Mouse (Mus musculus) MEL (cell line): ENCODE results near the gene Rpl11. TPM values are rescaled to one million over a fixed set of nuclear protein-coding genes. Genes with fewer than 3 reads are reported as not detected.

Experiments
- DNase-seq: peaks from one replicate; pipeline ENCODE4 v3.0.0; 2011; ENCODE audit warnings: low read depth, low spot score
- H3K27ac ChIP-seq: 2 replicates; pipeline ENCODE4 v1.5.1; 2012; ENCODE audit warnings: low read depth, mild to moderate bottlenecking, control low read depth, low read length, moderate library complexity; ENCODE audit not compliant: control insufficient read depth
- H3K27me3 ChIP-seq, 2 experiments: fragments of 150-350 bp in 1 of 2; sonication (generic) in 1 of 2; 2 replicates each; pipeline ENCODE4 v1.6.1; 2012; ENCODE audit warnings: low read length in 2 of 2, mild to moderate bottlenecking in 2 of 2, improper control_type of control experiment in 1 of 2, moderate library complexity in 1 of 2; ENCODE audit not compliant: insufficient read depth in 2 of 2, control insufficient read depth in 1 of 2
- H3K36me3 ChIP-seq, 2 experiments: 2 replicates each; pipeline ENCODE4 v1.6.1; 2012 to 2014; ENCODE audit warnings: low read length in 2 of 2, improper control_type of control experiment in 1 of 2, inconsistent platforms in 1 of 2, mild to moderate bottlenecking in 1 of 2; ENCODE audit not compliant: insufficient read depth in 2 of 2, control insufficient read depth in 1 of 2
- H3K4me1 ChIP-seq, 2 experiments: fragments of 150-350 bp in 1 of 2; sonication (generic) in 1 of 2; 2 replicates each; pipeline ENCODE4 v1.6.1; 2012; ENCODE audit warnings: low read length in 2 of 2, improper control_type of control experiment in 1 of 2, mild to moderate bottlenecking in 1 of 2; ENCODE audit not compliant: insufficient read depth in 2 of 2, control insufficient read depth in 1 of 2
- H3K4me3 ChIP-seq, 2 experiments: fragments of 150-350 bp in 1 of 2; sonication (generic) in 1 of 2; 2 replicates each; pipeline ENCODE4 v1.5.1; 2012; ENCODE audit warnings: low read depth in 2 of 2, low read length in 2 of 2, mild to moderate bottlenecking in 2 of 2, moderate library complexity in 2 of 2, control low read depth in 1 of 2, improper control_type of control experiment in 1 of 2; ENCODE audit not compliant: control insufficient read depth in 1 of 2, insufficient read depth in 1 of 2
- H3K79me2 ChIP-seq: 2 replicates; pipeline ENCODE4 v1.6.1; 2012; ENCODE audit warnings: mild to moderate bottlenecking, low read length, moderate library complexity; ENCODE audit not compliant: control insufficient read depth, poor library complexity, insufficient read depth
- H3K9ac ChIP-seq: 2 replicates; pipeline ENCODE4 v1.6.1; 2012; ENCODE audit warnings: low read depth, mild to moderate bottlenecking, control low read depth, low read length, moderate library complexity; ENCODE audit not compliant: control insufficient read depth, poor library complexity, severe bottlenecking
- H3K9me3 ChIP-seq: fragments of 150-350 bp; sonication (generic); replicated peaks from 2 replicates; pipeline ENCODE4 v1.6.1; 2012; ENCODE audit warnings: mild to moderate bottlenecking, low read length, improper control_type of control experiment, moderate library complexity; ENCODE audit not compliant: insufficient read depth
- CTCF ChIP-seq, 3 experiments: IDR thresholded peaks in 2 of 3; conservative IDR thresholded peaks in 1 of 3; 2 replicates each; pipeline ENCODE4 v1.5.1; 2011 to 2012; ENCODE audit warnings: low read length in 3 of 3, low read depth in 2 of 3, mild to moderate bottlenecking in 2 of 3, improper control_type of control experiment in 1 of 3, inconsistent platforms in 1 of 3, mixed read lengths in 1 of 3, moderate library complexity in 1 of 3; ENCODE audit not compliant: control insufficient read depth in 1 of 3, insufficient read depth in 1 of 3, poor library complexity in 1 of 3, severe bottlenecking in 1 of 3
- ELF1 ChIP-seq: IDR thresholded peaks from 2 replicates; pipeline ENCODE4 v1.6.1; 2014; ENCODE audit warnings: low read depth, mild to moderate bottlenecking, inconsistent platforms, low read length, improper control_type of control experiment, moderate library complexity
- KAT2A ChIP-seq: conservative IDR thresholded peaks from 2 replicates; pipeline ENCODE4 v1.6.1; 2012; ENCODE audit warnings: low read depth, low read length, improper control_type of control experiment, inconsistent platforms
- MAX ChIP-seq: IDR thresholded peaks from 2 replicates; pipeline ENCODE4 v1.6.1; 2011; ENCODE audit warnings: low read length, improper control_type of control experiment
- MEF2A ChIP-seq: IDR thresholded peaks from 2 replicates; pipeline ENCODE4 v1.6.1; 2014; ENCODE audit warnings: low read depth, mild to moderate bottlenecking, inconsistent platforms, low read length, improper control_type of control experiment; ENCODE audit not compliant: poor library complexity, insufficient replicate concordance, severe bottlenecking; ENCODE audit errors: extremely low read depth
- NRF1 ChIP-seq: IDR thresholded peaks from 2 replicates; pipeline ENCODE4 v1.6.1; 2014; ENCODE audit warnings: low read depth, mild to moderate bottlenecking, inconsistent platforms, low read length, improper control_type of control experiment, moderate library complexity; ENCODE audit not compliant: poor library complexity, insufficient read depth, severe bottlenecking
- POLR2A ChIP-seq, 2 experiments: IDR thresholded peaks; 2 replicates each; pipeline ENCODE4 v1.6.1; 2011 to 2012; ENCODE audit warnings: low read length in 2 of 2, mild to moderate bottlenecking in 2 of 2, control low read depth in 1 of 2, improper control_type of control experiment in 1 of 2, low read depth in 1 of 2, moderate library complexity in 1 of 2; ENCODE audit not compliant: control insufficient read depth in 1 of 2, insufficient read depth in 1 of 2, poor library complexity in 1 of 2
- POLR2AphosphoS5 ChIP-seq: IDR thresholded peaks from 2 replicates; pipeline ENCODE4 v1.6.1; 2012; ENCODE audit warnings: low read depth, borderline replicate concordance, mild to moderate bottlenecking, inconsistent platforms, low read length, moderate library complexity, mixed read lengths
- TCF12 ChIP-seq: IDR thresholded peaks from 2 replicates; pipeline ENCODE4 v1.6.1; 2014; ENCODE audit warnings: low read depth, mild to moderate bottlenecking, inconsistent platforms, low read length, improper control_type of control experiment, moderate library complexity
- USF2 ChIP-seq, 2 experiments: IDR thresholded peaks; 2 replicates each; pipeline ENCODE4 v1.6.1; 2011 to 2012; ENCODE audit warnings: improper control_type of control experiment in 2 of 2, low read length in 2 of 2, borderline replicate concordance in 1 of 2, inconsistent platforms in 1 of 2, low read depth in 1 of 2, mild to moderate bottlenecking in 1 of 2; ENCODE audit not compliant: insufficient read depth in 1 of 2
- ZC3H11A ChIP-seq: IDR thresholded peaks from 2 replicates; pipeline ENCODE4 v1.6.1; 2012; ENCODE audit warnings: low read depth, mild to moderate bottlenecking, inconsistent platforms, low read length, improper control_type of control experiment
- ZNF384 ChIP-seq: IDR thresholded peaks from 2 replicates; pipeline ENCODE4 v1.6.1; 2012; ENCODE audit warnings: low read depth, mild to moderate bottlenecking, inconsistent platforms, low read length, improper control_type of control experiment
- polyA plus RNA-seq, 2 experiments: library from polyadenylated mRNA; stranded (reverse) in 1 of 2; unstranded in 1 of 2; fragments of >175 nt in 1 of 2; fragments of >200 nt in 1 of 2; gene quantifications; 2 replicates each; pipeline versions ENCODE4 v1.2.1 to v1.2.4; 2012; ENCODE audit warnings: low replicate concordance in 2 of 2, low read depth in 1 of 2; ENCODE audit not compliant: insufficient read length in 2 of 2, insufficient read depth in 1 of 2, missing spikeins in 1 of 2
- total RNA-seq: library from RNA; depleted of rRNA; stranded (reverse); fragments of 300-350 nt; gene quantifications from 2 replicates; pipeline ENCODE4 v1.2.3, GENCODE M21; 2012

Rpl11 gene
- total and polyA plus RNA-seq, 3 experiments, result 2,003 to 2,603 TPM; not detected in 1

GRCm38 (mm10) chr4:136096446-136097113 is 43.4 kb upstream of the Rpl11 start:
- H3K79me2 ChIP-seq, result no peaks in the 10 kb centered on the region
- H3K4me1 ChIP-seq, result no peaks in the 10 kb centered on the region
- H3K36me3 ChIP-seq, result no peaks in the 10 kb centered on the region
- no peak overlapping the region for H3K9ac ChIP-seq
- peaks cover 0 to 4% of the 10 kb centered on the region in 2 experiments; a peak in 2 of 4 replicates for H3K27me3 ChIP-seq
- DNase-seq, result no peak
- no peaks in the 10 kb centered on the region for H3K9me3 ChIP-seq
- H3K4me3 ChIP-seq, result no peak overlapping the region
- TF ChIP-seq POLR2A (IDR thresholded peaks at IDR 0.05; ENCODE audit: control insufficient read depth in 1 of 2, insufficient read depth in 1 of 2, low read depth in 1 of 2, low read length in 2 of 2, poor library complexity in 1 of 2), result no peak
- no peak for TF ChIP-seq USF2 (IDR thresholded peaks at IDR 0.05; ENCODE audit: borderline replicate concordance in 1 of 2, insufficient read depth in 1 of 2, low read depth in 1 of 2, low read length in 2 of 2)
- TF ChIP-seq POLR2AphosphoS5, result no peak
- TF ChIP-seq ELF1, result no peak
- H3K27ac ChIP-seq, result no peak overlapping the region

- no peaks in the 10 kb centered on the region for H3K36me3 ChIP-seq
- no peak for DNase-seq
- no peak for TF ChIP-seq MAX
- no peak for TF ChIP-seq ELF1
- TF ChIP-seq KAT2A, result no peak
- TF ChIP-seq, all 39 proteins: peak for 0
- Histone ChIP-seq H3K4me3 (no peak overlapping the region), H3K79me2 (no peaks in the 10 kb centered on the region), H3K27ac (no peak overlapping the region), H3K9me3 (no peaks in the 10 kb centered on the region), H3K9ac (no peak overlapping the region), H3K27me3 (peaks cover 0 to 2% of the 10 kb centered on the region in 2 experiments; a peak in 2 of 4 replicates), H3K4me1 (no peaks in the 10 kb centered on the region)
Observed at GRCm38 (mm10) chr4:136095490-136096105, 42.4 kb upstream of the Rpl11 start.

- no peak for DNase-seq
- H3K9me3 ChIP-seq, result no peaks in the 10 kb centered on the region
- no peaks in the 10 kb centered on the region for H3K79me2 ChIP-seq
- no peak overlapping the region for H3K4me3 ChIP-seq
- H3K4me1 ChIP-seq, result no peaks in the 10 kb centered on the region
- TF ChIP-seq ELF1 (no peak), MEF2A (no peak), NRF1 (no peak), TCF12 (no peak), CTCF (IDR thresholded peaks at IDR 0.05 in 2 of 3, conservative IDR thresholded peaks at IDR 0.05 in 1 of 3; ENCODE audit: control insufficient read depth in 1 of 3, insufficient read depth in 1 of 3, low read depth in 2 of 3, low read length in 3 of 3, poor library complexity in 1 of 3, severe bottlenecking in 1 of 3) (no peak), ZC3H11A (no peak), ZNF384 (no peak)
- TF ChIP-seq, all 39 proteins: peak for 0
- Histone ChIP-seq H3K36me3 (no peaks in the 10 kb centered on the region), H3K9ac (no peak overlapping the region), H3K27ac (no peak overlapping the region), H3K27me3 (peaks cover 0 to 2% of the 10 kb centered on the region in 2 experiments; a peak in 2 of 4 replicates)
Observed at GRCm38 (mm10) chr4:136094519-136095219, 41.4 kb upstream of the Rpl11 start.
